Mouse (Mus musculus) adrenal gland, adult 18-20 months (tissue): Measurements from ENCODE around the gene Vmn2r12. TPM values are rescaled to one million over a fixed set of nuclear protein-coding genes. Genes with fewer than 3 reads are reported as not detected.
"Not testable (repeated sequence)": the region's sequence is repeated elsewhere in the genome, so short reads cannot be mapped to it uniquely, and the experiment has no call there.

Experiments used
- DNase-seq, 2 experiments: peaks; one replicate each; pipeline ENCODE4 v3.0.0; 2021 to 2022; ENCODE audit warnings: low spot score in 2 of 2
- long read RNA-seq, 2 experiments: library from polyadenylated mRNA; stranded (forward); transcript quantifications; one replicate each; pipeline ENCODE4 v2.0.0; 2021
- total RNA-seq, 2 experiments: library from RNA; stranded (reverse); gene quantifications; 1 replicate in 1 of 2; 2 replicates in 1 of 2; pipeline ENCODE4 v1.2.3; 2021

Gene Vmn2r12
- total RNA-seq, result not detected
- long read RNA-seq, experiment 1, result 0 reads
- long read RNA-seq, experiment 2, result 0 reads

- not testable (repeated sequence) for DNase-seq
Measured at GRCm38 (mm10) chr5:109097850-109098249, at the start of gene Vmn2r12. Gene Vmn2r12, minus strand, starts transcription at chr5:109097950.

- DNase-seq, result peak; percentile 19 to 24
Measured at GRCm38 (mm10) chr5:109139546-109139945, 41.8 kb upstream of the Vmn2r12 start.

- no peak for DNase-seq
Measured at GRCm38 (mm10) chr5:109136731-109137130, 39.0 kb upstream of the Vmn2r12 start.

- DNase-seq, result not testable (repeated sequence)
Measured at GRCm38 (mm10) chr5:109096482-109096881, 1.3 kb downstream of the Vmn2r12 start.

- DNase-seq, result peak in 1 of 2 experiments; percentile 2
Measured at GRCm38 (mm10) chr5:109072016-109072415, 25.7 kb downstream of the Vmn2r12 start.

- DNase-seq, result not testable (repeated sequence)
Measured at GRCm38 (mm10) chr5:109059469-109059868, 38.3 kb downstream of the Vmn2r12 start, which contains the start of gene Vmn2r11. Gene Vmn2r11, minus strand, starts transcription at chr5:109059569.

- no peak for DNase-seq
Measured at GRCm38 (mm10) chr5:109055286-109055685, 42.5 kb downstream of the Vmn2r12 start.

Other genes starting within 250 kb of the Vmn2r12 start
- gene Vmn2r9, start 245.3 kb downstream of the Vmn2r12 start, total RNA-seq, result not detected
- not detected for gene Vmn2r10, start 91.4 kb downstream of the Vmn2r12 start, total RNA-seq
- not detected for gene Vmn2r11, start 38.4 kb downstream of the Vmn2r12 start, total RNA-seq
- gene Vmn2r13, start 94.2 kb upstream of the Vmn2r12 start, total RNA-seq, result not detected
- gene Vmn2r14, start 126.8 kb upstream of the Vmn2r12 start, total RNA-seq, result not detected
- gene Vmn2r15, start 199.7 kb upstream of the Vmn2r12 start, total RNA-seq, result not detected
- gene Vmn2r16, start 232.2 kb upstream of the Vmn2r12 start, total RNA-seq, result not detected